Mouse (Mus musculus) mesoderm, embryonic 11.5 days (tissue): ENCODE measurements around the gene Casp12.
"Not testable (repeated sequence)": the region's sequence is repeated elsewhere in the genome, so short reads cannot be mapped to it uniquely, and the experiment has no call there.

ENCODE experiments used
- DNase-seq: peaks from one replicate; pipeline ENCODE4 v3.0.0-alpha.2; 2012; ENCODE audit warnings: low read depth, low spot score

Casp12 gene

DNA sequence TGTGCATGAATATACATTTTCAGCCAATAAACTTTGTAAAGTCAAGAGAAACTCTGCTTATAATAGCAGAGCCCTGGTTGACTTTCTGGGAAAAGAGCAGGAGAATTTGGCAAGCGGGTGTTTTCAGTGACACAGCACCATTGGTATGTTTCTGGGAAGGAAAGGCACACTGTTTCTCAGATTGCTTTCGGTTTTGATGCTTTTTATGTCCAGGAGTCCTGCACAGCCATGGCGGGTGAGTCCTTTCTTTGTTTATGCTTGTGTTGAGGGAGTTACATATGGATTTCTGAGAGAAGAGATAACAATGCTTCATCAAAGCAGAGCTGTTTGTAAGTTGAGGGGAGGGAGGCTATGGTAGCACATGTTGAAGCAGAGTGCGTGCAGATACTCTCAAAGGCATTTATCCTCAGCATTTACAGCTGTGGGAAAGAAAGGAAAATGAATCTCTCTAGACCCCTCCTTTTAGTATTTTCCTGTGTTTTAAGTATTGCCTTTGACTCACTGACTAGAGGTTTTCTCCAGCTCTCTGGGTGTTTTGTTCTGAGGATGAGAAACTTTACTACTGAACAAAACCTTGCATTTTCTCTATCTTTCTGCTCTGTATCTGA is at the start of gene Casp12:
Gene Casp12 (plus strand): TSS at position 140 of the 608 bp plus-strand sequence.
- no peak for DNase-seq

DNA sequence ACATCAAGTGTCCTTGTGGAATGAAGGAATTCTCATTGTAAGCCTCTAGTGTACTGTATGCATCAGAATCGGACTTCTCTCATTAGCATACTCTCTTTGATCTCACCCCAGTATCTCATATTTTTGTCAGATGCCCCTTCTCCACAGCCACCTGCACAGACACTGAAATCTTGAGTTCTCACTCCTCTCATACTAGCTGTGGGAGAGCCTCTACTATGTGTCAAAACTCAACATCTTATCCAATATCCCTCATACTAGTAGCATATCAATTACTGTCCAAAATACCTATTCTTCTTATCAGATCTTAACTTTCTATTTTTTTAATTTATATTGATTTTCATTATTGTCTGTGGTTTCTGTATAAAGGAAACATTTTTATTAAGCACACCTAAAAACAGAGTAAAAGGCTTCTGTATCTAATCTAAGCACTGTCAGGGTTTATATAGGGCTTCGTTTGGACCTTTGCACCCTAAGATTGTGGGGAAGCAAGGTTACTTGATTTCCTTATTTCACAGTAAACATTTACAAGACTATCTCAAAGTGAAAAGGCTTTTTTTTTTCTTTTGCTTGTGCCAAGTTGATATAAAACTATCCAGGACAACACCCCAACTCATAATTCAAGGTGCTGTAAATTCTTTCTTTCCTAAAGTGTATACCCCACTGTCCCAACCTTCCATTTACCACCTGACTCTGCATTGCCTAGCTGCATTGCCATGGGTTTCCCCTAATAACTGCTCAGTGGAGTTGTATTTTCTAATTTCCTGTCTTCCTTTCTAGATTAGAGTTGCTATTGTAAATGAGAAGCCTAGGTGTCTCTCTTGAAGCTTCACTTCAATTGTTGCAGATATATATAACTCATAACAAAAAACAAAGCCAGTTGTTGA is 48.6 kb upstream of the Casp12 start:
- DNase-seq, result no peak

DNA sequence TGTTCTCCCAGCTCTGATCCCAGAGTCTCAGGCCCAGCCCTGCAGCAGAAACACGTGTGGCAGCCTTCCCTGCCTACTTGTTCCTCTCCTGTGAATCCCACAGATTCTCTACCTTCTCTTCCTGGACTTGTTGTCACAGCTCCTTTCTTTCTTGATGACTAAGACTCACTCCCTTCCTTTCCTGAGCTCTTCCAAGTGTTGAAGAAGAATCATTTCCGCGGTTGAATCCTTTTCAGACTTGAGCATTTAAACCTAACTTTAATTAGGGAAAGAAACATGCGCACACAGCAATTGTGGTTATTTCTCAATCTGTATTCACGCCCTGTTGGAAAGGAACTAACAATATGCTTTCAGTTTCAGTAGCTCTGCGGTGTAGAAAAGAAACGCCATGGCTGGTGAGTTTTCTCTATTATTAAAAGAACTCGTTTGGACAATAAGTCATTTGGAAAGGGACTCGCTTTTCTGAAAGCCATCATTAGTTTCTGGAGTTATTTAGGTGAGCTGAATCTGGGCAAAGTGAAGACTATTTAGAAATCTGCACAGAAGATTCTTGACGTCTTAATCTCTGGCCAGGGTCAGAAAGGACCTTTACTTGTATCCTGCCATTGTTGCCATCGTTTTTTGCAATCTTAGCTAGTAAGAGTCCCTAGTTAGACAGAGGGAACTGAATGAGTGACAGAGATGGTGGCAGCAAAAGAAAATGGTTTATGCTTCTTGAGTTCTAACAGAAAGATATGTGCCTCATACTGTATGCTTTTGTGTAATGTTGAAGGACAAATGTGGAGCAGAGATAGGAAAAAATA is 46.7 kb upstream of the Casp12 start, which contains the start of gene Casp1:
Gene Casp1 (plus strand): TSS at position 189 of the 803 bp plus-strand sequence.
- no peak for DNase-seq

DNA sequence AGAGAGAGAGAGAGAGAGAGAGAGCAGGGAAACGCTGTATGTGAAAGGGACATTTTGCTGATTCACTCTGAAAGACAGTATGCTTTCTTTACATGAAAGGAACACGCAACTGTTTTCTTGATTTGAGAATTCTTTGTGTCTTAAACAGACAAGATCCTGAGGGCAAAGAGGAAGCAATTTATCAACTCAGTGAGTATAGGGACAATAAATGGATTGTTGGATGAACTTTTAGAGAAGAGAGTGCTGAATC is 46.2 kb upstream of the Casp12 start:
- no peak for DNase-seq

DNA sequence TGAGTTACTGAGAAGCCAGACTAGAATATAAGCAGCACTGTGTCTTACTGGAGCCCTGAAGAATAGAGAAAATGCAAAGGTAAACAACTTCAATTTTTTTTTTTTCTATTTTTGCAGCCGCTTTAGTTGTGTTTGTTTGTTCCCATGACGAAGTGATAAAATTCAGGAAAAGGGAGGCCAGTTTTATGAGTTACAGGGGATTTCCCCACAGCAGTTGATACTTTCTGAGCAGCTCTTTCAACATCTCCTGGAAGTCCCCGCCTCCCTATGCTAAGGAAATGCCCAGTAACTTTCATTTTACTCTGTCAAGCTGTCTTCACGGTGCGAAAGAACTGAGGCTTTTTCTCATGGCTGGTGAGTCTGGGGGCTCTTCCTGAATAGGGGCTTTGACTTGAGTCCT is 36.7 kb upstream of the Casp12 start, which contains the start of gene Casp4:
Gene Casp4 (plus strand): TSS at position 268 of the 400 bp plus-strand sequence.
- DNase-seq, result no peak

DNA sequence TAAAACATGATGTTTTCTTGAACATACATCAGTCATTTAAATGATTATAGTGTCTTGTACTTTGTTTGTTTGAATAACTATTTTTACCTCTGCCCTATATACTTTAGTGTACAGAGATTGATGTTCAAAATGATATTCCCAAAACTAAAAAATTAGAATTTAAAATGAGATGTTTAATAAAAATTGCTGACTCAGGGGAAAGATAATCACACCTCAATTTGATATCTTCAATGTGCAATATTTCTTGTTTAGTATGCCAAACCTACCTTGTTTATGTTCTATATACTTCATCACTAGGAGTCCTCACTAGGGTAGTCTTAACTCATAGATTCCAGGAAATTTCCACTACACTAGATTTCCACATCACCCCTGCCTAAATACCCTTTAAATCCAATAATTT is 35.1 kb upstream of the Casp12 start:
- DNase-seq, result no peak

DNA sequence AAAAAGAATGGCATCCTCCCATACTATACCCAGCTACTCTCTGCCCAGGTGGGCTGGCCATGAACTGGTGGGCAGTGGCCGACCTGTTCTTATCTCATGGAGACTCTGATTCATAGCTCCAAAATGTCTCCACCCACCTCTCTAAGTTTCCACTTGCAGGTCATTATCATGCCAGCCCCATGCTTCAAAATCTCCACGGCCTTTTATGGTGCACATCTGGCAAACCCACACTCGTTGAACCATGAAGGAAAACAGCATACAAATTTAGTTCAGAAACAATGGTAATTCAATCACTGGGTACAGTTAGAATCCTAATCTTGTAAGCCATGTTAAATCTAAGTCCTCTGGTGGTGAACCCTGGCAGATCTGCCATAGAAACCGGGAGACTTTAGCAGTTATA is 33.8 kb upstream of the Casp12 start:
- no peak for DNase-seq

DNA sequence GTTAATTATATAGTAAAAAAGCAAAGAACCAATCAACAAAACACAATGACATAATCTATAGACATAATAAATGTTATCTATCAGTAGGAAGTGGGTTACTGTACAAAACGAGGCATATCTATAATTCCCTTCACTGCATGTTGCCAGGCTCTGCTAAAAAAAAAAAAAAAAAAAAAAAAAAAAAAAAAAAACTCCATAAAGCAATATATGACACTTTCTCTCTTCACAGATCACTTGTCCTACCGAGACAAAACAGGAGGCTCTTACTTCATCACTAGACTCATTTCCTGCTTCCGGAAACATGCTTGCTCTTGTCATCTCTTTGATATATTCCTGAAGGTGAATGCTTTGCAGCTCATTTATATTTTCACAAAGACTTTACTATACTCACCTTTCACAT is 17.0 kb upstream of the Casp12 start:
- DNase-seq, result no peak

DNA sequence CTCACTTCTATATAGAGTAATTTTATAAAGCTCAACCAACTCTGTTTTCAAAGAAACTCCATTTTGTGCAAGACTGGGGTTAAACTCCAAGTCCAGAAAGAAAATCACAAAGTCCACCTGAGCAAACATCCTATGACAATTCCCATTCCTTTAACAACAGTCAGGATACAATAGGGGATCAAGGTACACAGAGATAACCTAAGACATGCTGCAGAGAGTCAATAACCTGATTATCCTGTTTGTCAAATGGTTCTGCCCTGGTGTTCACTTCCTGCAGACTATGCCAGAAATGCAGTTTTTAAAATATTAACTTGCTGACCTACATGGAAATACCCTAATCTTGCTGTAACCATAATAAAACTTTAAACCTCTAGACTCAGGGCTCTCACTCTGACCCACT is 12.8 kb upstream of the Casp12 start:
- DNase-seq, result no peak

DNA sequence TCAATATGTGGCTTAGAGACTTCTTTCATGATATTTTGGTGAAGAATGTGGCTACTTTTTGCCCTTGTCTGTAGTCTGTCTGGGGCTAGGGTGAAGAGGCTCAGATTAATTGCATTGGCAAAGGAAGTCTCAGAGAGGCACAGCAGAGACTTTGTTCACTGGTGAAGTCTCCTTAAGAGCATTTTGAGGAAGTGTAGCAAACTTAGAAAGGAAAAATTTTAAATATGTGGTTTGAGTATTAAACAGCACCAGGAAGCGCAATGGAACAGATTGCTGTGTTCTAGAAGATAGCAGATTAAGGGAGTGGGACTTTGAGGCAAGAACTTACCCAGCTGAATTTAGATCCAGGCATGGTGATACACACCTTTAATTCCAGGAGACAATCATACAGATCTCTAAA is 11.8 kb upstream of the Casp12 start:
- no peak for DNase-seq

DNA sequence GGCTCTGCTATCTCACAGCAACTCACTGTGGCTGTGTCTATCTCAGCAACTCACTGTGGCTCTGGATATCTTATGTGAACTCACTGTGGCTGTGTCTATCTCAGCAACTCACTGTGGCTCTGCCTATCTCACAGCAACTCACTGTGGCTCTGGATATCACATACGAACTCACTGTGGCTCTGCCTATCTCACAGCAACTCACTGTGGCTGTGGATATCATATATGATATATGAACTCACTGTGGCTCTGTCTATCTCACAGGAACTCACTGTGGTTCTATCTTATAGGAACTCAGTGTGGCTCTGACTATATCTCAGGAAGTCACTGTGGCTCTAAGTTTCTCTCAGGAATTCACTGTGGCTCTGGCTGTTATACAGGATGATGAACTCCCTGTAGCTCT is 2.1 kb upstream of the Casp12 start:
- no peak for DNase-seq

DNA sequence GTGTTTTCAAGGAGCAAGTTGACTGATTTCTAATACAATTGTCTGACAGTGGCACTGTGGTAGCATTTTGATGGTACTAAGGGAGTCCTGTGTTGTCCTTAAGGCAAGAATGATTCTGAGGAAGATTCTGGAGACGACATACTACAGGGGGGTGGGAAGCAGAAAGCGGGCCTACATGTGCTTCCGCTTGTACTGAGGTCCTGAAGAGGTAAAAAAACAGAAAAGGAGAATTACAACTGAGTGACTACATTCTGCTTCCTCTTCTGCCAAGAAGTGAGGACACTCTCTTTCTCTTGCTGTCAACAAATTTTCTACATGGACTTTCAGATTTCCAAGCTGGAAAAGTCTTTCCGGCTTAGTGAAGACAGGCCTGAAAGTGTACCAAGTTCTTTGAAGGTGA is 1.1 kb upstream of the Casp12 start:
- DNase-seq, result no peak

DNA sequence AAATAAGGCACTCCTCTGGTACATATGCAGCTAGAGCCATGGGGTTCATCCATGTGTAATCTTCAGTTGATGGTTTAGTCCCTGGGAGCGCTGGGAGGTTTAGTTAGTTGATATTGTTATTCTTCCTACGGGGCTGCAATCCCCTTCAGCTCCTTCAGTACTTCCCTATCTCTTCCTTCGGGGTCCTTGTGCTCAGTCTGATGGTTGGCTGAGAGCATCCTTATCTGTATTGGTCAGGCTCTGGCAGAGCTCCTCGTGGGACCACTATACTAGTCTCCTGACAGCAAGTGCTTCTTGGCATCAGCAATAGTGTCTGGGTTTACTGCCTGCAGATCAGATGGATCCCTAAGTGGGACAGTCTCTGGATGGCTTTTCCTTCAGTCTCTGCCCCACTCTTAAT is 2.2 kb downstream of the Casp12 start:
- DNase-seq, result no peak

DNA sequence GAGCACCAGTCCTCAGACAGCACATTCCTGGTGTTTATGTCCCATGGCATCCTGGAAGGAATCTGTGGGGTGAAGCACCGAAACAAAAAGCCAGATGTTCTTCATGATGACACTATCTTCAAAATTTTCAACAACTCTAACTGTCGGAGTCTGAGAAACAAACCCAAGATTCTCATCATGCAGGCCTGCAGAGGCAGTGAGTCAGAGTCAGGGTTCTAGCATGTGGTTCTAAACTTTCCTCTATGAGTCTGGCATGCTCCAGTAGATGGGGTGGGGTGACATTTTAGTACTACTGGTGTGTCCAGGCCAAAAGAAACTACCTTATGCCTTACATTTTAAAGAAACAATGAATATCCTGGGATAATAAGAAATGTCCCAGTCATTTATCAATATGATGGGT is 8.4 kb downstream of the Casp12 start:
- no peak for DNase-seq

DNA sequence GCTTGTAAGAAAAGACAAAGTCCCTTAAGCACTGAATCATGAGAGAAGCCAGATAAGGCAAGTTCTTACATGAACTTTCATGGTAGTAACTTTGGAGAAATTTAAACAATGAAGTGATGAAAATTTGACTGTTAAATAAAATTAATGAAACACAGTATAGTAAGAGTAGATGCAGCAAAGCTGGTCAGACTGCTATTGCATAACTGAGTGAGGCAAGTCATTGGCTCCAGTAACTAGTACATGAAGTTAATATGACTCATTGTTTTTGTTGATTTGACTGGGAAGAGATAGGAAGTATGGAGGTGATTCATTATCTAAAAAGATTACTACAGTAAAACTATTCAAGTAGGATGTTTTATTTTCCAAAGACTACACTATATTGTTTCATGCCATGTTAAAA is 11.6 kb downstream of the Casp12 start:
- DNase-seq, result no peak

DNA sequence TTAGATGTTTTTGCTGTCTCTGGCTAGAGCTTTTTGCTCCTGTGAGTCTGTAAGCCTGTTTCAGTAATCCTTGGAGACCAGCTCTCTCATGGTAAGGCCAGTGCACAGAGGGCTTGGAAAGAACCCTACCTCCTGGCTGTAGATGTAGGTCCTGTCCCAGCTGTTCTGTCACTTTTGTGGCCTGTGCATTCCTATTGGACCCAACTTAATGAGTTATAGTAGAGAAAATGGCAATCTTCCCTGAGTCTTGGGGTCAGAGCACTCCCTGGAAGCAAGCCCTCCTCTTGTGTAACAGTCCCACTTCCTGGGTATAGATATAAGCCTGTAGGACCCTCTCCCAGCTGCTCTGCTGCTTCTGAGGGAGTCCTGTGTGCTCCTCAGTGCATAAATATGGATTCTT is 48.3 kb downstream of the Casp12 start:
- no peak for DNase-seq

DNA sequence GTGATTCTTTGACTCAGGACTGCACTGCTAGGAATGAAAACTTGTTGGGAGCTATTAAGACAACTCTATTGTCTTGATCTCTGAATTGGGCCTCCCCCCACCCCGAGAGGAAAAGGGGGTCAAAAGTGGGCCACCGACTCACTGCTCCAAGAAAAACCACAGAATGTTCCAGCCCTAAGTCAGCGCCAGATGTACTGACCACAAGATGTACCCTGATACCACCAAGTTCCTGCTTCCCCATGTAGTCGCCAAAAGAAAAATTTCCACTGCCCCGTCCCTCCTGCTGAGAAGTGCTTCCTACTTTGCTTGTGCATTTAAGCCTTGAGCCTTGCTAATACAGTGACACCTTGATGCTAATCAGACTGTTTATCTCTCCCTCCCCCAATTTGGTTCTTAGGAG is 50.6 kb downstream of the Casp12 start:
- DNase-seq, result not testable (repeated sequence)

DNA sequence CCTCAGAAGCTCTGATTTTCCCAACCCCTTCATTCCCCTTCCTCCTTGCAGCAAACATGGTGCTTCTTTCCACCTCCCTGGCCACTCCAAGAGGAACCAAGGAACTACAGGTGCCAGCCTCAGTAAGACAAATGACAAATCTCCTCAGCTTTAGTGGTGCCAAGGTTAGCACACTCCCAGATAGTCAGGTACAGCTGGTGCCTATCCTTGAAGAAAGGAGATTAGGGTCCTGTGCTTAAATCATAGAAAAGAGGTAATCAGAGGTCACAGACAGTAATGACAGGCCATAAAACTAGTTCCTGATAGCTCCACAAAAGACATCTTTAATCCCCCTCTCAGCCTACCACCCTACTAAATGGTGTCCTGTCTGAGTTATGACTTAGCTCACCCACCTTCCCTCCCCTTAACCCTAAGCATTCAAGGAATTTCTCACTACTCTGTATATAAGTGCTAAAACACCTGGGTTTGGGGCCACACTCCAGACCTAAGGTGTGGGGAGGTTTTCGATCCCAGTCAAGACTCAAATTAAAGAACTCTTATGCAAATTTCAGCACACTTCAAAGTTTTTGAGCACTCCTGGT is 65.8 kb downstream of the Casp12 start:
- peak; percentile 4 for DNase-seq

DNA sequence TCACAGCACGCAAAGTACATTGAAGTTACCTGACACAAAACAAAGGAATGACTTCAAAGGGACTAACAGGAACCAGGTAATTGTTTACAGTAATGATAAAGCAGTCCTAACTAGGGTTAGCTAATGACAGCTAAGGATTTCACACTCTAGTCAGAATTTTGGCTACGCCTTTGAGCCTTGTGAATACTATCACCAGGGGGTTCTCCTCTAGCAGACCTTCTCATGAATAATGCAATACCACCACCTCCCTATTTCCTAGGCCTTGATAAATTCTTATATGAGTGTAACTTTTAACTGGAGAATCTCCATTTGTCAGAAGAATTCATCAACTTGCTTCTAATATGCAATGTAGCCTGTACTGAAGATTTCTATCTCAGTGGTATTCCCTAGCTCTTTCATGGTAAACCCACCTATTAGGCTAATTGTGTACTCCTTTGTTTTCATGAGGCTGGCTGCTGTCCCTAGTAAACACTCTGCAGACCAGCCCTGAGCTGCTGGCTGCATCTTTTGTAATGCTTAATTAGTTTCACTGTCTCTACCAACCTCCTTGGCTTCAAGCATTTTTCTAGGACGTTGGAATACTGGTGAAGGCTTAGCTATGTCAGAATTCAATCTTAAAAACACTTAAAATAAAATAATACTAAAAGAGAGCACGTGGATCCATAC is 67.3 kb downstream of the Casp12 start:
- no peak for DNase-seq

DNA sequence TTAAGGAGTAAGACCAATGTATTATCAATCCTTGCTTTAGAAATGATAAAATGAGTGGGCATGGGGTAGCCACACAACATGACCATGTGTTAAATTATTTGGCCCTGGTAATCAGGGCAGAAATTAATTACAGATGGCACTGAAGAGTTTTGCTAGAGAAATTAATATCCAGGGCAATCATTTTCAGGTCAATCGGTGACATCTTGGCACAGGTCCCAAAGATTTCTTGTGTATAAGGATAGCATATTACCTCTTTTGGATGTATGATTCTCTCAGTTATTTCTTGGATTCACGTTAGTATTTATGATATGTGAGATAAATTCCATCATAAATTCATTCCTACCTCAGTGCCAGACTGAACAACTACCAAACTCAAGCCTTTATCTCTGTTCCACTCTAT is 72.6 kb downstream of the Casp12 start:
- DNase-seq, result no peak
